Mouse (Mus musculus) forebrain, embryonic 16.5 days (tissue): ENCODE data around the gene Ttyh3. TPM values are rescaled to one million over a fixed set of nuclear protein-coding genes. Genes with fewer than 3 reads are reported as not detected.

Experiments
- ATAC-seq: fragments of 200-750 bp; cut with Nextera tagmentation; 2 replicates; pipeline ENCODE4 v1.8.0; 2017; ENCODE audit warnings: mild to moderate bottlenecking, moderate library complexity
- H3K27ac ChIP-seq: fragments of 300-500 bp; sonication (generic); 2 replicates; pipeline ENCODE4 v1.5.1; 2014; ENCODE audit warnings: low read length, control low read depth
- H3K27me3 ChIP-seq: fragments of 300-500 bp; sonication (generic); replicated peaks from 2 replicates; pipeline ENCODE4 v1.6.1; 2014; ENCODE audit warnings: low read length; ENCODE audit not compliant: control insufficient read depth, insufficient read depth
- H3K36me3 ChIP-seq: fragments of 300-500 bp; sonication (generic); 2 replicates; pipeline ENCODE4 v1.6.1; 2014; ENCODE audit not compliant: control insufficient read depth, insufficient read depth
- H3K4me1 ChIP-seq: fragments of 300-500 bp; sonication (generic); replicated peaks from 2 replicates; pipeline ENCODE4 v1.6.1; 2014; ENCODE audit warnings: low read length; ENCODE audit not compliant: control insufficient read depth, insufficient read depth
- H3K4me2 ChIP-seq: fragments of 300-500 bp; sonication (generic); 2 replicates; pipeline ENCODE4 v1.6.1; 2014; ENCODE audit warnings: mild to moderate bottlenecking, low read length, control low read depth
- H3K4me3 ChIP-seq: fragments of 300-500 bp; sonication (generic); replicated peaks from 2 replicates; pipeline ENCODE4 v1.5.1; 2014; ENCODE audit warnings: mild to moderate bottlenecking, low read length, control low read depth
- H3K9ac ChIP-seq: fragments of 300-500 bp; sonication (generic); replicated peaks from 2 replicates; pipeline ENCODE4 v1.6.1; 2014; ENCODE audit warnings: low read depth, low read length, control low read depth
- H3K9me3 ChIP-seq: fragments of 300-500 bp; sonication (generic); 2 replicates; pipeline ENCODE4 v1.6.1; 2016; ENCODE audit warnings: low read length; ENCODE audit not compliant: control insufficient read depth
- WGBS: fragments of 180-500 bp; shearing (Covaris S2); extraction: QIAGEN DNeasy Blood & Tissue Kit; methylation state at CpG from one replicate; pipeline ENCODE4 v1.1.7; 2014; 5-methylcytosine and 5-hydroxymethylcytosine counted together
- polyA plus RNA-seq: library from polyadenylated mRNA; unstranded; fragments of >200 nt; fragmentation: Nextera tagmentation; extraction: Ambion mirVana; gene quantifications from 2 replicates; pipeline ENCODE4 v1.2.1, GENCODE M21; 2015

Ttyh3 gene
- polyA plus RNA-seq, 1 experiment from 2014 or later: 68.9 TPM

DNA sequence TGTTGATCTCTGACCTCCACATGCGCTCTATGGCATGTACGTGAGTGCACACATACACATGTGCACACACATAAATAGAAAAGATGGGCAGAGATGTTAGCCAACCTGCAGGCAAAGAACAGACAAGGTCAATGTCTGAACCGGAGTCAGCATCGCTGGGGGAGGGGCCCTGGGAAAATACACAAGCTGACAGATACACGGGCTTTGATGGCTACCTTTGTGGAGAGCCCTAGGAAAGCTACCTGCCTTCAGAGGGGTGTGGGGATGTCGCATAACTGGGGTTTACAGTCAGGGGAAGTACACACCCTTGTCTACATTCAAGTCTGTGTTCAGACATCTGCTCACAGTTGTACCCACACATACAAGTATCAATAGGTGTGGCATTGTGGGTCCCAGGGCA, 10.3 kb downstream of the Ttyh3 start:
- Histone ChIP-seq H3K27ac (no peak overlapping the region), H3K9me3 (no peaks in the 10 kb centered on the region), H3K36me3 (peaks cover 28% of the 10 kb centered on the region), H3K27me3 (no peaks in the 10 kb centered on the region), H3K9ac (no peak overlapping the region), H3K4me2 (no peak overlapping the region), H3K4me1 (peaks cover 32% of the 10 kb centered on the region), H3K4me3 (no peak overlapping the region)
- 90% methylated on average over 6 of the region's 6 CpGs for WGBS
- ATAC-seq: no peak

DNA sequence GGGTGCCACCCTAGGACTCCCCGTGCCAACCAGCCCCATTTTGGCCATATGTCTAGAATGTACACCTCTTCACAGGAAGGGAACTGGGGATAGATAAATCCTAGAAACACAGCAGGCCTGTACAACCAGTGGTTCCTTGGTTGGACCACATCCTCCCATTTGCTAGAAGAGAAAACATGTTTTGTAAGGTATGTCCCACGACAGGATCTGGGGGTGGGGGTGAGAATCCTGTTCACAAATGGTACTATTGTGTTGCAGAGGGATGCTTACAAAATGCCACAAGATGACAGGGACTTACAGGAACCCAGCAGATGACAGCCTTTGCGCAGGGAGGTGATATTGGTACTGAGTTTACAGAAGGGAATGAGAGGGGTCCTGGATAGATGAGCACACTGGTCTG, 10.8 kb downstream of the Ttyh3 start:
- Histone ChIP-seq H3K4me3 (no peak overlapping the region), H3K4me1 (peaks cover 28% of the 10 kb centered on the region), H3K9me3 (no peaks in the 10 kb centered on the region), H3K27me3 (no peaks in the 10 kb centered on the region), H3K36me3 (peaks cover 30% of the 10 kb centered on the region), H3K27ac (no peak overlapping the region), H3K4me2 (no peak overlapping the region), H3K9ac (no peak overlapping the region)
- WGBS: 90% methylated on average over 3 of the region's 3 CpGs
- no peak for ATAC-seq

DNA sequence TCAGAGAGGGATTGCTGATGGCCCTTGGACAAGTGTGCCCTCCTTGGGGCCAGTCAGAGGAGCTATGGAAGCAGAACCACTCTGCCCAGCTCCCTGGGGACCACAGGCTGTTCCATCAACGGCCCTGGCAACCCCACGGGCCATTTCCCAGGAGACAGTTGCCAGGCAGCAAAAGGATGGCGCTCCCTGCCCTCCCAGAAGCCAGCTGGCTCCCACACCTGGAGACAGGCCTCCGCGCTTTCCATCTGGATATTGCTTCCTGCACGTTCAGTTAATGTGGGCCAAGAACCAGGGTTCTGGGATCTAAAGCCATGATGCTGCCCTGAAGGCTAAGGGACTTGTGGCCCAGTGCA, 11.8 kb downstream of the Ttyh3 start:
- H3K27ac ChIP-seq: no peak overlapping the region
- H3K36me3 ChIP-seq: peaks cover 33% of the 10 kb centered on the region
- H3K4me2 ChIP-seq: no peak overlapping the region
- H3K9ac ChIP-seq: no peak overlapping the region
- WGBS: 74% methylated on average over 6 of the region's 6 CpGs
- H3K4me1 ChIP-seq: peaks cover 19% of the 10 kb centered on the region
- no peak for ATAC-seq
- H3K4me3 ChIP-seq: no peak overlapping the region
- H3K9me3 ChIP-seq: no peaks in the 10 kb centered on the region
- no peaks in the 10 kb centered on the region for H3K27me3 ChIP-seq

GRCm38 (mm10) chr5:140636316-140637057, 12.3 kb downstream of the Ttyh3 start:
- H3K4me3 ChIP-seq: no peak overlapping the region
- H3K36me3 ChIP-seq: peaks cover 38% of the 10 kb centered on the region
- H3K27me3 ChIP-seq: no peaks in the 10 kb centered on the region
- 95% methylated on average over 7 of the region's 7 CpGs for WGBS
- no peaks in the 10 kb centered on the region for H3K9me3 ChIP-seq
- H3K27ac ChIP-seq: no peak overlapping the region
- no peak overlapping the region for H3K9ac ChIP-seq
- no peak for ATAC-seq
- no peak overlapping the region for H3K4me2 ChIP-seq
- peaks cover 16% of the 10 kb centered on the region for H3K4me1 ChIP-seq

DNA sequence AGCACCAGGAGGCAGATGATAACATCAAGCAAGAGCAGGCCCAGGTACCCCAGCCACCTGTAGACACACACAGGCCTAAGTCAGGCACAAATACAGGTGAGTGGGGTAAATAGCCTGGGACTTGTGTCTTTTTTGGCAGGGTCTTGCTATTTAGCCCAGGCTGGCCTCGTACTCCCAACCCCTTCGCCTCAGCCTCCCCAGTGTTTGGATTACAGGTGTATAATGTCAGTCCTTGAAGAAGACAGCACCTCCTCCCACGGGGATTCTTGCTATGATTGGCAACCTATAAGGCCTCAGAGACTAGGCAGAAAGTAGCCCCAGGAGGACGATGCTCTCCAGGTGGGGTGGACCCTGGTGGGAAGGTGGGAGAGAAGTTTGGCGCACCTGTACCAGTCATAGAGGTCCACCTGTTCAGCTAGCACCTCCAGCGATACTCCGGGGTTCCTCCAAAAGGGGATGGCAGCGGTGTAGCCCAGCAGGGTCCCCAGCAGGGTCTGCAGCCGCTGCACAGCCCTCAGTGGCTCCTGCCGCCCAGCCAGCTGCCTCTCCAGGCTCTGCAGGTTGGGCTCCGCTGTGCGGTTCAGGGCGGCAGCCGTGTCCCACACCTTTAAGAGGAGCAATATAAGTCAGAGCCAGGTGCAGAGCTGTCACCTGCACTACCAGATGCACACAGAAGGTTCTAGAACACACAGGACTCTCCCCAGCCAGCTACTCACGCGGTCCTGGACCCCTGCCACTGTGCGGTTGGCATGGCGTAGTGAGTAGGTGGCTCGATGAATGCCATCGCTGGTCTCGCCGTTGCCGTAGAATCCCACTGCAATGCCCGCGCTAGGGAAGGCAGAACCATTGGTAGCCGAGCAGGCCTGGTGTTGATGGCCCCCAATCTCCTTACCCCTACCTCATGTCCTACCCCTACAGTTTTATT, 13.8 kb downstream of the Ttyh3 start:
- no peak overlapping the region for H3K9ac ChIP-seq
- no peak for ATAC-seq
- H3K4me1 ChIP-seq: peaks cover 9% of the 10 kb centered on the region
- no peak overlapping the region for H3K27ac ChIP-seq
- peaks cover 45% of the 10 kb centered on the region for H3K36me3 ChIP-seq
- WGBS: 87% methylated on average over 26 of the region's 26 CpGs
- no peak overlapping the region for H3K4me3 ChIP-seq
- H3K9me3 ChIP-seq: no peaks in the 10 kb centered on the region
- no peaks in the 10 kb centered on the region for H3K27me3 ChIP-seq
- no peak overlapping the region for H3K4me2 ChIP-seq

DNA sequence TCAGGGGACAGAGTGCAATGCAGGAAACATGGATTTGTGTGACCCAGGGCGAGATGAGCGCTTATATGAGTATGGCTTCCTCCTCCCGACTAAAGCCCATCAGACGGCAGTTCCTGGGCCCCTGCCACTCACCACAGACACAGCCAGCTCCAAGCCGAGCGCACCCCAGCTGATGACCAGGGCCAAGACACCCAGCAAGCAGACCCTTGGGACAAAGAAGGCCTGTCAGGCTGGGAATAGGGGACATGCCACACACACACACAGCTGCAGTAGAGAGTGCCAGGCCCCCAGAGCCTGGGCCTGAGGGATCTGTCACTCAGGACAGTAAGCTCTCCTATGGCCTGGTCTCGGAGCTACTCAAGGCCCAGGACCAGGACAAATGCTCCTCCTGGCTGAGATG, 15.4 kb downstream of the Ttyh3 start:
- H3K27ac ChIP-seq: no peak overlapping the region
- WGBS: 79% methylated on average over 7 of the region's 7 CpGs
- peaks cover 7% of the 10 kb centered on the region for H3K4me1 ChIP-seq
- no peaks in the 10 kb centered on the region for H3K9me3 ChIP-seq
- no peak overlapping the region for H3K4me3 ChIP-seq
- no peaks in the 10 kb centered on the region for H3K27me3 ChIP-seq
- no peak overlapping the region for H3K9ac ChIP-seq
- H3K4me2 ChIP-seq: no peak overlapping the region
- H3K36me3 ChIP-seq: peaks cover 60% of the 10 kb centered on the region
- no peak for ATAC-seq

DNA sequence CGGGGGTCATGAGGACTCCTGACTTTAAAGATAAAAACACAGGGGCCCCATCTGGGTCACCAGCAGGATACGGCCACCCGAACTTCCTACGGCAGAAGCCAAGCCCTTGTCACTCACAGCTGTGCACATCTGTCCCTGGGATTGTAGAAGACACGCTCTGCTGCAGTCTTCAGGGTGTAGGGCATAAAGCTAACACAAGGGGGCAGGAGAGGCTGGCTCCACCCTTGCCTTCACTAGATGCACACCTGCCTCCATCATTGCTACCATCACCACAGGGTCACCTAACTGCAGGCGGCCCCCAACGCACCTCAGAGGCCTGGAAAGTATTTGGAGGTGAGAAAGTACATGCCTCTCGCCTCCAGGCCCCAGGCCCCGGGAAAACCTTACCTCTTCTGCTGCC, 19.8 kb downstream of the Ttyh3 start:
- peaks cover 61% of the 10 kb centered on the region for H3K36me3 ChIP-seq
- no peak for ATAC-seq
- no peak overlapping the region for H3K9ac ChIP-seq
- H3K27ac ChIP-seq: no peak overlapping the region
- H3K27me3 ChIP-seq: no peaks in the 10 kb centered on the region
- no peak overlapping the region for H3K4me3 ChIP-seq
- no peaks in the 10 kb centered on the region for H3K4me1 ChIP-seq
- no peaks in the 10 kb centered on the region; the same call in 1 of the 2 replicates for H3K9me3 ChIP-seq
- H3K4me2 ChIP-seq: no peak overlapping the region
- 96% methylated on average over 9 of the region's 9 CpGs for WGBS

GRCm38 (mm10) chr5:140627580-140627979, 21.3 kb downstream of the Ttyh3 start:
- WGBS: 91% methylated on average over 5 of the region's 5 CpGs
- peaks cover 68% of the 10 kb centered on the region for H3K36me3 ChIP-seq
- no peaks in the 10 kb centered on the region for H3K27me3 ChIP-seq
- no peak overlapping the region for H3K4me3 ChIP-seq
- no peaks in the 10 kb centered on the region for H3K4me1 ChIP-seq
- no peak overlapping the region for H3K4me2 ChIP-seq
- H3K9me3 ChIP-seq: no peaks in the 10 kb centered on the region; the same call in 1 of the 2 replicates
- no peak overlapping the region for H3K27ac ChIP-seq
- ATAC-seq: no peak
- H3K9ac ChIP-seq: no peak overlapping the region

- WGBS: 91% methylated on average over 13 of the region's 13 CpGs
- no peak for ATAC-seq
- H3K27ac ChIP-seq: no peak overlapping the region
Measured at GRCm38 (mm10) chr5:140624961-140625360, 23.9 kb downstream of the Ttyh3 start.

More at GRCm38 (mm10) chr5:140624961-140625360, 23.9 kb downstream of the Ttyh3 start:
- H3K9ac ChIP-seq: no peak overlapping the region
- H3K4me3 ChIP-seq: no peak overlapping the region
- no peak overlapping the region for H3K4me2 ChIP-seq
- peaks cover 60% of the 10 kb centered on the region for H3K36me3 ChIP-seq
- H3K9me3 ChIP-seq: no peaks in the 10 kb centered on the region; the same call in 1 of the 2 replicates
- no peaks in the 10 kb centered on the region for H3K27me3 ChIP-seq
- no peaks in the 10 kb centered on the region for H3K4me1 ChIP-seq
